Mouse (Mus musculus) stomach, embryonic 14.5 days (tissue): ENCODE results near the gene Mmp11. TPM values are rescaled to one million over a fixed set of nuclear protein-coding genes. Genes with fewer than 3 reads are reported as not detected.
A peak's percentile ranks its signal among the peaks of the same experiment; 100 is the strongest.

Experiments used
- ATAC-seq: fragments of 200-750 bp; cut with Nextera tagmentation; 2 replicates; pipeline ENCODE4 v1.8.0; 2017; ENCODE audit warnings: low read depth, moderate TSS enrichment; ENCODE audit not compliant: insufficient number of reproducible peaks, insufficient read depth, low FRiP score
- H3K27ac ChIP-seq: fragments of 300-500 bp; sonication (generic); 2 replicates; pipeline ENCODE4 v1.5.1; 2014; ENCODE audit warnings: mild to moderate bottlenecking, low read length, moderate library complexity, mixed read lengths
- H3K27me3 ChIP-seq: fragments of 300-500 bp; sonication (generic); 2 replicates; pipeline ENCODE4 v1.6.1; 2014; ENCODE audit warnings: low read length, control low read depth, mixed read lengths; ENCODE audit not compliant: control insufficient read depth, insufficient read depth
- H3K36me3 ChIP-seq: fragments of 300-500 bp; sonication (generic); 2 replicates; pipeline ENCODE4 v1.6.1; 2014; ENCODE audit warnings: mild to moderate bottlenecking, control low read depth, low read length, moderate library complexity, mixed read lengths; ENCODE audit not compliant: control insufficient read depth, insufficient read depth
- H3K4me1 ChIP-seq: fragments of 300-500 bp; sonication (generic); 2 replicates; pipeline ENCODE4 v1.6.1; 2014; ENCODE audit warnings: low read length, control low read depth, mixed read lengths; ENCODE audit not compliant: control insufficient read depth, insufficient read depth
- H3K4me2 ChIP-seq: fragments of 300-500 bp; sonication (generic); replicated peaks from 2 replicates; pipeline ENCODE4 v1.6.1; 2014; ENCODE audit warnings: low read depth, low read length, control low read depth
- H3K4me3 ChIP-seq: fragments of 300-500 bp; sonication (generic); 2 replicates; pipeline ENCODE4 v1.5.1; 2014; ENCODE audit warnings: low read depth, low read length, control low read depth
- H3K9ac ChIP-seq: fragments of 300-500 bp; sonication (generic); replicated peaks from 2 replicates; pipeline ENCODE4 v1.6.1; 2014; ENCODE audit warnings: low read depth, mild to moderate bottlenecking, control low read depth, low read length, moderate library complexity, mixed read lengths
- H3K9me3 ChIP-seq: fragments of 300-500 bp; sonication (generic); 2 replicates; pipeline ENCODE4 v1.6.1; 2016; ENCODE audit warnings: low read depth, low read length, control low read depth; ENCODE audit not compliant: control insufficient read depth
- WGBS: fragments of 180-500 bp; shearing (Covaris S2); extraction: QIAGEN DNeasy Blood & Tissue Kit; methylation state at CpG from one replicate; pipeline ENCODE4 v1.1.7; 2014; 5-methylcytosine and 5-hydroxymethylcytosine counted together
- polyA plus RNA-seq: library from polyadenylated mRNA; unstranded; fragments of >200 nt; fragmentation: Nextera tagmentation; extraction: Ambion mirVana; gene quantifications from 2 replicates; pipeline ENCODE4 v1.2.1, GENCODE M21; 2014

Mmp11 gene
- polyA plus RNA-seq, 1 experiment from 2014 or later: 59.5 TPM

- no peak overlapping the region for H3K9ac ChIP-seq
- H3K9me3 ChIP-seq: no peaks in the 10 kb centered on the region
- no peak overlapping the region for H3K27ac ChIP-seq
- 66% methylated on average over 9 of the region's 9 CpGs for WGBS
- H3K27me3 ChIP-seq: no peaks in the 10 kb centered on the region
- peaks cover 11% of the 10 kb centered on the region; the same call in 1 of the 2 replicates for H3K4me1 ChIP-seq
- H3K4me3 ChIP-seq: no peak overlapping the region
- H3K4me2 ChIP-seq: no peak overlapping the region
- no peak for ATAC-seq
- H3K36me3 ChIP-seq: no peaks in the 10 kb centered on the region
Measured at GRCm38 (mm10) chr10:75941042-75941824, 4.9 kb upstream of the Mmp11 start.

GRCm38 (mm10) chr10:75940520-75940919, 4.2 kb upstream of the Mmp11 start, which contains the start of gene Gm867:
Gene Gm867, minus strand, starts transcription at chr10:75940672.
- no peak within 1 kb of the TSS for H3K4me3 ChIP-seq
- no peak within 1 kb of the TSS for H3K27ac ChIP-seq
- H3K4me1 ChIP-seq: peaks cover 11% of the 10 kb centered on the region; the same call in 1 of the 2 replicates
- no peak within 1 kb of the TSS for H3K9ac ChIP-seq
- H3K36me3 ChIP-seq: no peaks in the 10 kb centered on the region
- no peak within 1 kb of the TSS for H3K4me2 ChIP-seq
- no peak for ATAC-seq
- no peaks in the 10 kb centered on the region for H3K27me3 ChIP-seq
- no peaks in the 10 kb centered on the region for H3K9me3 ChIP-seq
- WGBS: 79% methylated on average over 5 of the region's 5 CpGs

DNA sequence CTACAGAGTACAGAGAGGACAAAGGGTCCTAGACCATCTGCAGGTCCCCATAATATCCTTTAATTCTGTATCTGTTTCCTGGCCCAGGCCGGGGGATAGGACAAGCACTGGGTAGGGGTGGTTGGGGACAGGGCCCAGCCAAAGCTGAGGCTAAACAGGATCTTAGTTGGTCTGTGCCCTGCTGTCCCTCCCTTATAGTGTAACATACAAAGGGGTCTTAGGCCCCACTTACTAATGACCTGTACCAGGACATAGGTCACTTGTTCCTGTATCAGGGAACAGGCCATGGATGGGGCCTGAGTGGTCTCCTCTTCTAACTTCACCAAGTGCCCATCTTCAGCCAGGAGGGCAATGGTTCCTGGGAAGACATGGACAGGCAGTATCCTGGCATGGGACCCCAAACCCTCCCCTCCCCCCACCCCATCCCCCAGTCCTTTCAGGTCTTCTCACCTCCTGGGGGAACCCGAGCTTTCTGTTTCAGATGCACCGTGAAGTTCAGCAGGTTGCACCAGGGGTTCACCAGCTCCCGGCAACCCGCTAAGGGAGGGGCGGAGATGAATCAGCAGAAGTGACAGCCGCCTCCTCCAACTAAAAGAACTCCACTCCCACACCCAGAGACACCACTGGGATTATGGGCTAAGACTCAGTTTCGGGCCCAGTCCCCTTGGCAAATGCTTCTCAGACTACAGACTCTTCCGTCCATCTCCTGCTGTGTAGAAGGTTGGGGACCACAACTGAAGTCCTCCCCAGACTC, 3.4 kb upstream of the Mmp11 start:
- no peak overlapping the region for H3K9ac ChIP-seq
- H3K4me2 ChIP-seq: no peak overlapping the region
- H3K9me3 ChIP-seq: no peaks in the 10 kb centered on the region
- H3K4me3 ChIP-seq: no peak overlapping the region
- WGBS: 54% methylated on average over 9 of the region's 9 CpGs
- H3K36me3 ChIP-seq: no peaks in the 10 kb centered on the region
- H3K4me1 ChIP-seq: peaks cover 11% of the 10 kb centered on the region; the same call in 1 of the 2 replicates
- no peaks in the 10 kb centered on the region for H3K27me3 ChIP-seq
- no peak overlapping the region for H3K27ac ChIP-seq
- no peak for ATAC-seq

DNA sequence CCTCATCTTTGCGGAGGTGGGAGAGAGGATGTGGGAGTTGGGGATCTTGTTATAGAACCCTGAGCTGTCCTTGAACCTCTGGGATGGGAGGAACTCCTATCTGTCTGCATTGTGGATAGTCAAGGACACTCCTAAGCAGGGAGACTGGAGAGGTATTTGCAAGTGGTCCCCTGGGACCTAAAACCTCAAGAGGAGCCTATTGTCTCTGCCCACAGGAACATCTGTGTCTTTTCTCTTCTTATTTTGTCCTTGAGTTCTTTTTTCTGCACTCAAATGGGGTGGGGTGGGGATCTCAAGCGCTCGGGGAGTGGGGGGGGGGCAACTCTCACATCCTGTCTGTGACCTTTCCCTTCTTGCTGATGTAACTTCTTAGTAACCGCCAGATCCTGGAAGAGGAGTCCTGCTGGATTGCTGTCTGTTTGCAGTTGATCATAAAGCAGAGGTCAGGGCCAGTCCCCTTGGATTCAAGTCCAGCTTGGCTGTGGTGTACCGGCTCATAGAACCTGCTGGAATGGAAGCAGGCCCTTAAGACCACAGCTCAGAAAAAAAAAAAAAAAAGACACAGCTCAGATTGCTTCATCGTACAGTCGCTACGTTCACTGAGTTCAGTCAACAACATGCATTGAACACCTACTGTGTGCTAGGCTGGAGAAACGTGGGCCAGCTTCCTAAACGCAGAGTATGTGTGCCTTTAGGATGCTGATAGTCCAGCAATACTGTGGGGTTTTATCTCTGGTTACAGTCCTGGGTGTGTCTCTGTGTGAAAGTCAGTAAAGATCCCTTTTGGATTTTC, 1.8 kb upstream of the Mmp11 start:
- Histone ChIP-seq H3K27ac (no peak overlapping the region), H3K9ac (no peak overlapping the region), H3K36me3 (no peaks in the 10 kb centered on the region), H3K9me3 (no peaks in the 10 kb centered on the region), H3K4me2 (no peak overlapping the region), H3K4me1 (0 out of 2 replicates have a peak, but pooled peaks cover 4% of the 10 kb centered on the region), H3K27me3 (no peaks in the 10 kb centered on the region), H3K4me3 (no peak overlapping the region)
- 56% methylated on average over 10 of the region's 10 CpGs for WGBS
- no peak for ATAC-seq

GRCm38 (mm10) chr10:75936909-75937667, 792 bp upstream of the Mmp11 start:
- ATAC-seq: no peak
- Histone ChIP-seq H3K27ac (no peak overlapping the region), H3K27me3 (no peaks in the 10 kb centered on the region), H3K9me3 (no peaks in the 10 kb centered on the region), H3K4me1 (peaks cover 4% of the 10 kb centered on the region; the same call in 1 of the 2 replicates), H3K4me2 (no peak overlapping the region), H3K36me3 (no peaks in the 10 kb centered on the region), H3K4me3 (no peak overlapping the region), H3K9ac (no peak overlapping the region)
- 50% methylated on average over 18 of the region's 18 CpGs for WGBS

GRCm38 (mm10) chr10:75934991-75935390, 1.3 kb downstream of the Mmp11 start:
- Histone ChIP-seq H3K4me2 (no peak overlapping the region), H3K27ac (no peak overlapping the region), H3K36me3 (no peaks in the 10 kb centered on the region), H3K4me3 (no peak overlapping the region), H3K9me3 (no peaks in the 10 kb centered on the region), H3K27me3 (no peaks in the 10 kb centered on the region), H3K4me1 (peaks cover 23% of the 10 kb centered on the region), H3K9ac (no peak overlapping the region)
- 71% methylated on average over 1 of the region's 1 CpGs for WGBS
- ATAC-seq: no peak

- H3K4me2 ChIP-seq: peak within 1 kb of the TSS; percentile 91
- no peaks in the 10 kb centered on the region for H3K27me3 ChIP-seq
- H3K4me1 ChIP-seq: peaks cover 24% of the 10 kb centered on the region
- no peak for ATAC-seq
- H3K36me3 ChIP-seq: no peaks in the 10 kb centered on the region
- peak within 1 kb of the TSS; percentile 44; the same call in 1 of the 2 replicates for H3K27ac ChIP-seq
- peak within 1 kb of the TSS; percentile 83 for H3K9ac ChIP-seq
- peak within 1 kb of the TSS; percentile 63 for H3K4me3 ChIP-seq
- no peaks in the 10 kb centered on the region for H3K9me3 ChIP-seq
- 31% methylated on average over 6 of the region's 6 CpGs for WGBS
Measured at GRCm38 (mm10) chr10:75932891-75933290, 3.4 kb downstream of the Mmp11 start, which contains the start of gene Chchd10. Gene Chchd10, plus strand, starts transcription at chr10:75933130.
